Mouse (Mus musculus): ENCODE data around the gene Rhbdf2. TPM values are rescaled to one million over a fixed set of nuclear protein-coding genes. Genes with fewer than 3 reads are reported as not detected.

Rhbdf2 gene
- polyA plus RNA-seq, 1 experiment from 2014 or later, result 6.7 TPM

DNA sequence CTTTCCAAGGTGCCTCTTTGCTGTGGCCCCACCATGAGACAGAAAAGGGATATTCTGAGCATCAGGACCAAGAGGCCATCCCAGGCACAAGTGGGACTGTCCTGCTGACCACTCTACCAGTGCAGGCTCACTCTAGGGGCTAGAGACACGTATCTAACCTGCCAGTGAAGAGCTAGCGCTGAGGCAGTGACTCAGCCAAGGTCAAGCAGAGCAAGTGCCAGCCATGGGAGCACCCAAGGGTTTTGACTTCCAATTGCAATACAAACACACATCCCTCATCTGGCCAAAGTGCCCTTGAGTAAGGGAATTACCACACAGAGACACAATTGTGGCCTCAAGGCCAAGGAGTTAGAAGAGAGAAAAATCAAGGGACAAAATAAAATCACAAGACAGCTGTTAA, 51.4 kb downstream of the Rhbdf2 start:
- no peak for ATAC-seq (replicated peaks; ENCODE audit: insufficient number of reproducible peaks, insufficient read depth, low FRiP score, low read depth)
- no peaks in the 10 kb centered on the region for H3K36me3 ChIP-seq
- 0 out of 2 replicates have a peak overlapping the region, but pooled peaks have one; percentile 12 for H3K4me2 ChIP-seq
- H3K27ac ChIP-seq, result peak overlapping the region; percentile 59
- no peak overlapping the region for H3K4me3 ChIP-seq
- H3K4me1 ChIP-seq (replicated peaks), result peaks cover 67% of the 10 kb centered on the region
- H3K9ac ChIP-seq, result no peak overlapping the region
- H3K9me3 ChIP-seq (replicated peaks), result no peaks in the 10 kb centered on the region
- H3K27me3 ChIP-seq, result no peaks in the 10 kb centered on the region
- 47% methylated on average over 2 of the region's 2 CpGs for WGBS

DNA sequence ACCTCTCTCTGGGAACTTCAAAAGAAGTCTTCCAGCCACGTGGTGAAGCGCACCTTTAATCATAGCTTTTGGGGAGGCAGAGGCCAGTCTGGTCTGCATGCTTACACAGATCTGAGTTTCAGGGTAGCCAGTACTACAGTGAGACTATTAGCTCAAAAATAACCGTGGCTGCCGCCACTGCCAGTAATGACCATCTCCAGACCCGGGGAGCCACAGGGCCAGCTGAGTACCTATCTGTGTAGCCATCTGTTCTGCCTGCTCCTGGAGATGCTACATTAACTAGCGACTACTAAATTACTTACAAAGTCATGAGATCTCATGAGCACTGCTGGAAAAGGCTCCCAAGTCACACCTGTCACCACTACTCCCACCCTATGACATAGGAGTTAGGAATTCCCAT, 51.8 kb downstream of the Rhbdf2 start:
- Histone ChIP-seq H3K4me3 (no peak overlapping the region), H3K27me3 (no peaks in the 10 kb centered on the region), H3K4me2 (no peak overlapping the region), H3K9ac (no peak overlapping the region), H3K27ac (no peak overlapping the region; the same call in 1 of the 2 replicates), H3K36me3 (no peaks in the 10 kb centered on the region), H3K4me1 (replicated peaks) (peaks cover 63% of the 10 kb centered on the region), H3K9me3 (replicated peaks) (no peaks in the 10 kb centered on the region)
- ATAC-seq (replicated peaks; ENCODE audit: insufficient number of reproducible peaks, insufficient read depth, low FRiP score, low read depth), result no peak
- WGBS, result 70% methylated on average over 6 of the region's 6 CpGs

DNA sequence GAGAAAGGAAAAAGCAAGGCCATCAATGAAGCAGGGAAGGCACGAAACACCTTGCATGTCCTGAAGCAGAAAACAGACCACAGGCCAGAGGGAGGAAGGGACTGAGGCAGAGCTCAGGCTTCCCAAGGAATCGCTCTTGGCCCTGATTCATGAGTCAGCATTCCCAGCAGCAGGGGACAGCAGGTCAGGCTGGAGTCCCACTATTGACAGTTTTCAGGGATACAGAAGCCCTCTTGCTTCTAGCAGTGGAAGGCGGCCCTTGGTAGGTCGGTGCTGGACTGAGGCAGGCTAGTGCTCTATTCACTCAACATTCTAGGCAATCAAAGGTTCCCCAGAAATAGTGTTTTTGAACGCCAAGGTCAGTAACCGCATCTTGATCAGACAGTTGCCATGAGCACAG, 52.3 kb downstream of the Rhbdf2 start:
- H3K36me3 ChIP-seq, result no peaks in the 10 kb centered on the region
- no peak overlapping the region for H3K9ac ChIP-seq
- WGBS, result 61% methylated on average over 6 of the region's 6 CpGs
- H3K27me3 ChIP-seq, result no peaks in the 10 kb centered on the region
- H3K9me3 ChIP-seq (replicated peaks), result no peaks in the 10 kb centered on the region
- peaks cover 59% of the 10 kb centered on the region for H3K4me1 ChIP-seq (replicated peaks)
- no peak overlapping the region for H3K27ac ChIP-seq
- ATAC-seq (replicated peaks; ENCODE audit: insufficient number of reproducible peaks, insufficient read depth, low FRiP score, low read depth), result no peak
- H3K4me2 ChIP-seq, result no peak overlapping the region
- H3K4me3 ChIP-seq, result no peak overlapping the region

DNA sequence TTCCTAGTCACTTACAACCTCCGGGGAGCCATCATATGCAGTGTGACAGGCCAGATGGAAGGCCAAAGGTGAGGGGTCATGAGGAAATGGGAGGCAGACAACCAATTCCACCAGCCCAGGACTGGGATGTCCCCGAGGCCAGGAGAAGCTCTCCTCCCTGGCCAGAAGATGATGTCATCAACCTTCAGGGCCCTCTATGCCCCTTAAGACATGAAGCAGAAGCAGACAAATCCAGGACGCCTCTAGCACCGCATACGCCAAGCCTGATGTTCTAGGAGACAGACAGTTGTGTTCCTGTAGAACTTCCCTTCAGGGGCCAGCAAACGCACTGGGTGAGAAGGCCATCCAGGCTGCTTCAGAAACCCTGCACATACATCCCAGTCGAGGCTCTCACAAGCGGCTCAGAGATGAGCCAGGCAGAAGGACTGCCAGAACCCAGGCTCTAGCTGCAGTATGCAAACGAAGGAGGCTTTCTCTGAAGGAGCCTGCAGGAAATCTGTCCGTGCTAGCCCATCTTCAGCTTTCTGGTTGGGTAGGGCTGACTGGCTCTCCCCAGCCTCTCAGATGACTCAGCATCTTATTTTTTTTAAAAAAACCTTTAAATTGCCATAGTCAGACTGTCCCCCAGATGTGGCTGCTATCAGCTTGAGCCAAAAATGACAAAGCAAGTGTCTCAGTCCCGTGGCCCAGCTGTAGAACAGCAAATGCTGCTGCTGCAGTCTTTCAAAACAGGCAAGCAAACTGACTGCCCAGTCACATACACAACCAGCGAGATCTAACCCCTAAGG, 53.9 kb downstream of the Rhbdf2 start:
- Histone ChIP-seq H3K4me2 (no peak overlapping the region), H3K36me3 (no peaks in the 10 kb centered on the region), H3K4me3 (no peak overlapping the region), H3K4me1 (replicated peaks) (peaks cover 62% of the 10 kb centered on the region), H3K9ac (0 out of 2 replicates have a peak overlapping the region, but pooled peaks have one; percentile 2), H3K27ac (0 out of 2 replicates have a peak overlapping the region, but pooled peaks have one; percentile 13), H3K9me3 (replicated peaks) (no peaks in the 10 kb centered on the region), H3K27me3 (no peaks in the 10 kb centered on the region)
- no peak for ATAC-seq (replicated peaks; ENCODE audit: insufficient number of reproducible peaks, insufficient read depth, low FRiP score, low read depth)
- 46% methylated on average over 12 of the region's 12 CpGs for WGBS

DNA sequence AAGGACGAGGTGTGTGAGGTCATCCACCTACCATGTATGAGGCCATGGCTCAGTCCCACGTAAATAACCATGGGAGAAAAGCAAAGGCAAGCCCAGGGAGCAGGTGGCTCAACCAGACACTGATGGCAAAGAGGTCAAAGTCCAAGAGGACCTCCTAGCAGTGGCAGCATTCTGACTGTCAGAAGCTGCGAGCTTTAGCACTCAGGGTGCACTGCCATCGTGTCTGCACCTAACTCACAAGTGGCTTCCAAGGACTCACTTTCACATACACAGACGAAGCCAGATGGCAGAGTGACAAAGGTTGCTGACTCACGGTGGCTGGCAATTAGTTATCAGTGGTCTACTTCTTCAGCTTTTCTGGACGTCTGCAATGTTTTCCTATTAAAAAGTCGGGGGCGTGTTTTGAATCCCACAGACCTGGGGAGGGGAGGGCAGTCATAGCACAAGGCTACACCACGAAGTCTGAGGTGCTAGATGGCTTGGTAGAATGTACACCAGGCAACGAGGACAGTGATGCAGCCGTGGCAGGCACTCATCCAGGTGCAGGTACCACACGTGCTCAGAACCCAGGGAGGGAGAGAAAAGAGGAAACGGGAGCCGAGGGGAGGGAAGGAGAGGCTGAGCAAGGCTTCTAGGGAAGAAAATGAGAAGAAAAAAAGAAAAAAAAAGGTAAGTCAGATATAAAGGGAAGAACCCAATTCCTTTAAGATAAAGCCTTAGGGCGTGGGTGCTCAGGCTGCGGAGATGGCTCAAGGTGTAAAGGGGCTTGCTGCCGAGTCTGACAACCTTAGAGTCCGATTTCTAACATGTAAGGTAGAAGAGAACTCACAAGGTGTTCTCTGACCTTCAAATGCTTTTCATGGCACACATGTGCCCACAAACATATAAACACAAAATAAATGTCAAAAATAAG, 54.8 kb downstream of the Rhbdf2 start:
- H3K9ac ChIP-seq, result no peak overlapping the region; the same call in 1 of the 2 replicates
- ATAC-seq (replicated peaks; ENCODE audit: insufficient number of reproducible peaks, insufficient read depth, low FRiP score, low read depth), result no peak
- H3K9me3 ChIP-seq (replicated peaks), result no peaks in the 10 kb centered on the region
- no peak overlapping the region for H3K4me3 ChIP-seq
- H3K4me2 ChIP-seq, result 0 out of 2 replicates have a peak overlapping the region, but pooled peaks have one; percentile 6
- H3K27me3 ChIP-seq, result no peaks in the 10 kb centered on the region
- no peak overlapping the region for H3K27ac ChIP-seq
- peaks cover 71% of the 10 kb centered on the region for H3K4me1 ChIP-seq (replicated peaks)
- H3K36me3 ChIP-seq, result no peaks in the 10 kb centered on the region
- WGBS, result 60% methylated on average over 19 of the region's 19 CpGs

DNA sequence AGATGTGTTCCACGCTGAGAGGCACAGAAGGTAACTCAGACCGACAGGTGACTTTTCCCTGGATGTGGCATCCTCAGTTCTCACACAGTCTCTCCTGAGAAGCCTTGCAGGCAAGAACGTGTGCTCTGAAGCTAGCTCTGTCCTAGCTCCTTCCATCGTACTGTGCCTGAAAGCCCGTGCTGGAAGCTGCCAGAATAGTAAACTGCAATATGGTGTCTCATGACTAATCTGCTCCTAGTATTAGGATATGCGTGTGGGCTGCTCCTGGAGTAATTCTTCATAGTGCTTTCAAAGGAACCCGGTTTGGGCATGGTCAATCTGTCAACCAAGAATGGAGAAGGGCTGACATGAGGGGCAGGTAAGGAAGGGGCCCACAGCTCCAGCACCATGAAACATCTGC, 56.0 kb downstream of the Rhbdf2 start:
- H3K36me3 ChIP-seq, result no peaks in the 10 kb centered on the region
- H3K27me3 ChIP-seq, result no peaks in the 10 kb centered on the region
- H3K4me2 ChIP-seq, result no peak overlapping the region
- no peaks in the 10 kb centered on the region for H3K9me3 ChIP-seq (replicated peaks)
- ATAC-seq (replicated peaks; ENCODE audit: insufficient number of reproducible peaks, insufficient read depth, low FRiP score, low read depth), result no peak
- no peak overlapping the region for H3K9ac ChIP-seq
- H3K4me1 ChIP-seq (replicated peaks), result peaks cover 61% of the 10 kb centered on the region
- no peak overlapping the region for H3K4me3 ChIP-seq
- WGBS, result 82% methylated on average over 7 of the region's 7 CpGs
- no peak overlapping the region for H3K27ac ChIP-seq

DNA sequence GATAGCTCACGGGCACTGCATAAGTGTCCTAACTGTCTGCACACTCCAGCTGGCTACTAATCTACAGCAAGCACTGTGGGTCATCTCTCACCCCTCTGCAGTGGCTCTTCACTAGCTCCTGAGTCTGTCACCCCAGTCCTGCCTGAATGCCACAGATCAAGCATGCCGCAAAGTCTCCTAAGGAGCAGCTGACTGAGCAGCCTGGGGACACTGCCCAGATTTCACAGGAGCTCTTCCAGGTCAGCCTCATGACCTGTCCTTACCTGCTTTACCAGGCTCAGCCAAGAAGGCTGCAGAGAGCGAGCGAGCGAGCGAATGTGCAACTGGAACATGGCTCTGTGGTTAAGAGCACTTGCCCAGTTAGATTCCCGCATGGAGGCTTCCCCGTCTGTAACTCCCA, 59.3 kb downstream of the Rhbdf2 start:
- ATAC-seq (replicated peaks; ENCODE audit: insufficient number of reproducible peaks, insufficient read depth, low FRiP score, low read depth), result no peak
- Histone ChIP-seq H3K4me3 (no peak overlapping the region), H3K27ac (no peak overlapping the region), H3K9me3 (replicated peaks) (no peaks in the 10 kb centered on the region), H3K9ac (no peak overlapping the region), H3K27me3 (no peaks in the 10 kb centered on the region), H3K4me2 (no peak overlapping the region), H3K4me1 (replicated peaks) (peaks cover 33% of the 10 kb centered on the region), H3K36me3 (no peaks in the 10 kb centered on the region)
- WGBS, result 73% methylated on average over 8 of the region's 8 CpGs

DNA sequence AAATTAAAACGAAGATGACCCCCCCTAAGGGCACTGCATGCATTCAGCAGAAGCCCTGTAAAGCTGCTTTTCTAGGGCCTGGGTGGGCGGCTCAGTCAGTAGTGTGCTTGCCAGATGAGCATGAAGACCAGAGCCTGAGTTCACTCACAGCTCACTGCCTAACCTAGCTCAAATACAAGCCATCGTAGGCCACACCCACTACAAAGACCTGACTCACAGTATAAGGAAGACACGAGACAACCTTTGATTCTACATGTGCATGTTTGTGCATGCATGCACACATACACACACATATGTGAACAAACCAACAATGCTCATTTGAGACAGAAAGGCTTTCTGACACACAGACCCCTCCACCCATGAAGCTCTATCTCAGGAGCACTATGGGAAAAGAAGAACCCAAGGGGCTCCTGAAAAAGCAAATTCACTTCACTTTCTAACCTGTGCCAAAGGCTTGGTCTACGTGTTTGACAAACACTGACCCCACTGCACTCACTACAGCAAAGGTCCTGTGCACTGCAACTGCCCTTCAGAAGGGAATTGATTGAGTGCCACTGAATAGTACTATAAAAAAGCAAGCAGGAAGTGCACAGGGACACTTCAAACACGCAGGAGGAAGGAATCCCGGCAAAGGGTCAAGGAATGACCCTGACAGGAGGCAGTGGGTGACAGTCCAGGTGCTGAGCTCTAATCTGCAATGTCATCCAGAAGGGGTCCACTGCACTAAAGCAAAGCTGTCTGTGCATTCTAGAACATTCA, 61.4 kb downstream of the Rhbdf2 start:
- H3K9me3 ChIP-seq (replicated peaks), result no peaks in the 10 kb centered on the region

DNA sequence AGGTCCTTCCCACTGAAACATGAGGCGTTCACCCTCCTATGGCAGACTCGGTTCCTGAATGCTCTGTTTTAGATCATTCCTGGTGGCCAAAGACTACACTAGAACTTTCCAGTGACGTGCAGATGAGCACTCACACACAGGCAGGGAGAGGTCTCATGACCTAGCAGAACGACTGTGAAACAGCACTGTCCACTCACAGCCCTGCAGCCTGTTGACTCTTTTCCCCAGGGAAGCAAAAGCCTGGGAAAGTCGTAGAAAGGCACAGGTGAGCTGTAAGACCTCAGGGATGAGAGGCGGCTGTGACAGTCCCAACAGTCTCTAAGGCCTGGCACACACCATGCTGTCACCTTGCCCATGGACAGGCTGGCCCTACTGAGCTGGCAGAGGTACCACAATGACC, 70.5 kb downstream of the Rhbdf2 start:
- Histone ChIP-seq H3K36me3 (no peaks in the 10 kb centered on the region), H3K4me3 (no peak overlapping the region), H3K9ac (no peak overlapping the region; the same call in 1 of the 2 replicates), H3K9me3 (replicated peaks) (no peaks in the 10 kb centered on the region), H3K27me3 (no peaks in the 10 kb centered on the region), H3K4me2 (no peak overlapping the region), H3K4me1 (replicated peaks) (peaks cover 46% of the 10 kb centered on the region), H3K27ac (no peak overlapping the region)
- ATAC-seq (replicated peaks; ENCODE audit: insufficient number of reproducible peaks, insufficient read depth, low FRiP score, low read depth), result no peak
- WGBS, result 40% methylated on average over 6 of the region's 6 CpGs

More for the DNA sequence above, 61.4 kb downstream of the Rhbdf2 start:
- no peak overlapping the region for H3K27ac ChIP-seq
- H3K27me3 ChIP-seq, result no peaks in the 10 kb centered on the region
- WGBS, result 60% methylated on average over 7 of the region's 7 CpGs
- no peak overlapping the region for H3K4me2 ChIP-seq
- H3K36me3 ChIP-seq, result no peaks in the 10 kb centered on the region
- H3K4me1 ChIP-seq (replicated peaks), result peaks cover 17% of the 10 kb centered on the region
- H3K4me3 ChIP-seq, result no peak overlapping the region
- no peak overlapping the region for H3K9ac ChIP-seq
- ATAC-seq (replicated peaks; ENCODE audit: insufficient number of reproducible peaks, insufficient read depth, low FRiP score, low read depth), result no peak

DNA sequence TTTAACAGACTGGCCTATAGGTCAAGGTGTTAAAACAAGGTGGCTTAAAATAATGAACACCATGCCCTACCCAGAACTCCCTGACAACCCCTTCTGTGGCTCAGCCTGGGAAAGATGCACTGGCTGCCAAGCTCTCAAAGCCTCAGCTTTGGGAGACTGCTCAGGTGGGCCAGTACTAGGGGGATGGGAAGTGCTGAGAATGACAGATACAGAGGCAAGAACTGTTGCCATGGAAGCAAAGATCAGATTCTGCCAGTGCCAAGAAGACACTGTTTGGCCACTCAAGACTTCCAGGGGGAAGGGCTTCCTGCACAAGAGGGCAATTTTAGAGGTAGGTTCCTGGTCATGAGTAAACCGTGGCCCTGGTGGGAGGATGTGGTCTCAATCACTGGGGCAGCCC, 71.2 kb downstream of the Rhbdf2 start:
- ATAC-seq (replicated peaks; ENCODE audit: insufficient number of reproducible peaks, insufficient read depth, low FRiP score, low read depth), result no peak
- no peak overlapping the region for H3K9ac ChIP-seq
- WGBS, result 46% methylated on average over 1 of the region's 1 CpGs

More for the DNA sequence above, 71.2 kb downstream of the Rhbdf2 start:
- H3K4me2 ChIP-seq, result no peak overlapping the region
- H3K27me3 ChIP-seq, result no peaks in the 10 kb centered on the region
- no peak overlapping the region for H3K4me3 ChIP-seq
- peaks cover 53% of the 10 kb centered on the region for H3K4me1 ChIP-seq (replicated peaks)
- no peaks in the 10 kb centered on the region for H3K9me3 ChIP-seq (replicated peaks)
- no peak overlapping the region for H3K27ac ChIP-seq
- no peaks in the 10 kb centered on the region for H3K36me3 ChIP-seq

All from heart, embryonic 15.5 days (tissue).